ENCODE assay signal across 8 mouse cellular contexts in genomic region chr7:45129776-45130512, GRCm38 (mm10). TPM values are rescaled to one million over a fixed set of nuclear protein-coding genes. Genes with fewer than 3 reads are reported as not detected.
DNase-seq lines count a peak whose midpoint lies in the region; ATAC-seq and TF ChIP-seq lines count a peak whose summit lies in the region.

No protein-coding gene starts in this region.

- no peak for DNase-seq in CH12.LX (ENCODE audit: extremely low read depth)
- DNase-seq in forebrain, embryonic 11.5 days (ENCODE audit: low spot score), result no peak
- no peak for DNase-seq in frontal cortex, postnatal 10 days (ENCODE audit: low spot score in 2 of 2)
- no peak for DNase-seq in layer of hippocampus, adult 11-12 months (ENCODE audit: low spot score)
- DNase-seq in ovary, postnatal 10 days (ENCODE audit: low spot score), result no peak

- peaks cover 29% of the 10 kb centered on the region for H3K79me2 ChIP-seq in CH12.LX (replicated peaks; ENCODE audit: control insufficient read depth, extremely low read depth, insufficient read depth, poor library complexity, severe bottlenecking)

- TF ChIP-seq POLR2A in CH12.LX (IDR thresholded peaks at IDR 0.05; ENCODE audit: low read depth, low read length), result no peak

- H3K9me3 ChIP-seq in erythroblast, embryonic 14.5 days (ENCODE audit: control insufficient read depth, low read length), result no peaks in the 10 kb centered on the region; the same call in 1 of the 2 replicates
- H3K9me3 ChIP-seq in CH12.LX (replicated peaks; ENCODE audit: low read length), result peaks cover 3% of the 10 kb centered on the region
- no peaks in the 10 kb centered on the region for H3K9me3 ChIP-seq in forebrain, embryonic 11.5 days (ENCODE audit: control insufficient read depth, low read length)
- no peaks in the 10 kb centered on the region for H3K9me3 ChIP-seq in liver, embryonic 12.5 days (replicated peaks)

- TF ChIP-seq RAD21 in CH12.LX (IDR thresholded peaks at IDR 0.05; ENCODE audit: low read depth, low read length), result no peak

- dilution Hi-C loops in CH12.LX (cut with MboI; ENCODE audit: extremely low pct_ligation_motif_present, extremely low pct_unique_long_range_greater_than_20kb, low sequenced_read_pairs), result no loop called here

- peak overlapping the region; percentile 53 for H3K4me2 ChIP-seq in CH12.LX (ENCODE audit: insufficient read depth, low read depth, poor library complexity, severe bottlenecking)
- peak overlapping the region; percentile 68 for H3K4me2 ChIP-seq in forebrain, embryonic 11.5 days (ENCODE audit: low read depth, low read length, severe bottlenecking)
- H3K4me2 ChIP-seq in liver, embryonic 12.5 days, result peak overlapping the region; percentile 88

- WGBS in forebrain, embryonic 11.5 days, result 60% methylated on average over 15 of the region's 15 CpGs
- 43% methylated on average over 15 of the region's 15 CpGs for WGBS in liver, embryonic 12.5 days (ENCODE audit: insufficient replicate concordance)

- TF ChIP-seq CTCF in CH12.LX (conservative IDR thresholded peaks at IDR 0.05 in 1 of 2, IDR thresholded peaks at IDR 0.05 in 1 of 2; ENCODE audit: low read depth in 2 of 2, low read length in 2 of 2), result no peak

- no peak for ATAC-seq in erythroblast, adult 5-6 weeks (replicated peaks; ENCODE audit: low FRiP score, poor library complexity, severe bottlenecking)
- no peak for ATAC-seq in forebrain, embryonic 11.5 days (replicated peaks; ENCODE audit: low FRiP score)
- no peak for ATAC-seq in liver, embryonic 12.5 days

- in situ Hi-C loops in CH12.LX (cut with MboI; ENCODE audit: low pct_ligation_motif_present, low pct_unique_long_range_greater_than_20kb, low sequenced_read_pairs), result loop anchor here (5.0 kb wide), 1 partner anchor 48 kb away; no protein-coding TSS in a partner anchor

- H3K9ac ChIP-seq in CH12.LX (ENCODE audit: insufficient read depth, low read depth), result peak overlapping the region; percentile 77
- peak overlapping the region; percentile 81 for H3K9ac ChIP-seq in forebrain, embryonic 11.5 days (ENCODE audit: low read length)
- H3K9ac ChIP-seq in liver, embryonic 12.5 days, result peak overlapping the region; percentile 84

- H3K4me3 ChIP-seq in erythroblast, embryonic 14.5 days (replicated peaks), result peak overlapping the region; percentile 97
- peak overlapping the region in 2 of 3 experiments; percentile 63 to 93 for H3K4me3 ChIP-seq in CH12.LX (replicated peaks in 1 of 3; ENCODE audit: low read depth in 2 of 3, low read length in 2 of 3, poor library complexity in 1 of 3)
- H3K4me3 ChIP-seq in forebrain, embryonic 11.5 days (ENCODE audit: low read depth, low read length), result peak overlapping the region; percentile 97
- H3K4me3 ChIP-seq in liver, embryonic 12.5 days, result peak overlapping the region; percentile 94

- H3K27me3 ChIP-seq in erythroblast, embryonic 14.5 days (ENCODE audit: control insufficient read depth), result no peaks in the 10 kb centered on the region
- no peaks in the 10 kb centered on the region for H3K27me3 ChIP-seq in CH12.LX (replicated peaks)
- no peaks in the 10 kb centered on the region for H3K27me3 ChIP-seq in forebrain, embryonic 11.5 days (ENCODE audit: control insufficient read depth, insufficient read depth, low read length)
- H3K27me3 ChIP-seq in liver, embryonic 12.5 days (replicated peaks), result no peaks in the 10 kb centered on the region

- H3K27ac ChIP-seq in CH12.LX (ENCODE audit: insufficient read depth, low read depth), result no peak overlapping the region
- peak overlapping the region; percentile 90; the same call in 1 of the 2 replicates for H3K27ac ChIP-seq in forebrain, embryonic 11.5 days (ENCODE audit: low read depth, low read length)
- peak overlapping the region; percentile 88 for H3K27ac ChIP-seq in liver, embryonic 12.5 days

- no peak for TF ChIP-seq EP300 in CH12.LX (IDR thresholded peaks at IDR 0.05; ENCODE audit: low read length)

- peaks cover 47% of the 10 kb centered on the region for H3K36me3 ChIP-seq in erythroblast, embryonic 14.5 days (ENCODE audit: control insufficient read depth)
- peaks cover 21 to 53% of the 10 kb centered on the region in 2 experiments for H3K36me3 ChIP-seq in CH12.LX (replicated peaks in 1 of 2; ENCODE audit: control insufficient read depth in 1 of 2, insufficient read depth in 1 of 2, low read length in 1 of 2)
- H3K36me3 ChIP-seq in forebrain, embryonic 11.5 days (ENCODE audit: control insufficient read depth, insufficient read depth, low read length), result peaks cover 9% of the 10 kb centered on the region
- H3K36me3 ChIP-seq in liver, embryonic 12.5 days, result peaks cover 38% of the 10 kb centered on the region

- peaks cover 72% of the 10 kb centered on the region for H3K4me1 ChIP-seq in erythroblast, embryonic 14.5 days (ENCODE audit: control insufficient read depth)
- H3K4me1 ChIP-seq in CH12.LX (ENCODE audit: control insufficient read depth in 1 of 2, insufficient read depth in 2 of 2), result peaks cover 7 to 24% of the 10 kb centered on the region in 2 experiments; a peak in 3 of 4 replicates
- H3K4me1 ChIP-seq in forebrain, embryonic 11.5 days (replicated peaks; ENCODE audit: control insufficient read depth, insufficient read depth, low read length), result peaks cover 18% of the 10 kb centered on the region
- H3K4me1 ChIP-seq in liver, embryonic 12.5 days, result peaks cover 58% of the 10 kb centered on the region

TF ChIP-seq in CH12.LX, 34 proteins besides CTCF, POLR2A, EP300 and RAD21 (continues in another document):
- TF ChIP-seq MXI1 (IDR thresholded peaks at IDR 0.05; ENCODE audit: low read depth, low read length), result no peak
- TF ChIP-seq PAX5 (IDR thresholded peaks at IDR 0.05; ENCODE audit: low read length), result no peak
- TF ChIP-seq GABPA (IDR thresholded peaks at IDR 0.05; ENCODE audit: insufficient replicate concordance, low read depth, low read length), result no peak
- no peak for TF ChIP-seq NELFE (IDR thresholded peaks at IDR 0.05; ENCODE audit: low read depth, low read length)
- TF ChIP-seq E2F4 (IDR thresholded peaks at IDR 0.05; ENCODE audit: insufficient replicate concordance, low read depth, low read length), result no peak
- no peak for TF ChIP-seq RCOR1 (conservative IDR thresholded peaks at IDR 0.05; ENCODE audit: low read depth, low read length)
- TF ChIP-seq IRF4 (IDR thresholded peaks at IDR 0.05; ENCODE audit: low read depth, low read length), result no peak
- no peak for TF ChIP-seq CHD1 (IDR thresholded peaks at IDR 0.05; ENCODE audit: low read depth, low read length)
- TF ChIP-seq USF1 (IDR thresholded peaks at IDR 0.05; ENCODE audit: low read depth, low read length), result no peak
- TF ChIP-seq ELF1 (IDR thresholded peaks at IDR 0.05; ENCODE audit: low read depth, low read length), result no peak
- TF ChIP-seq ZNF384 (IDR thresholded peaks at IDR 0.05; ENCODE audit: low read depth, low read length), result no peak

RNA-seq across cellular contexts. Expression of gene Rpl13a, which starts 1.4 kb away (rescaled TPM):
- polyA plus RNA-seq in erythroblast, embryonic 14.5 days (2012), result 438 and 543 TPM in 2 replicates
- total RNA-seq in erythroblast, adult 5-6 weeks (2015; ENCODE audit: low replicate concordance), result 517 and 725 TPM in 2 replicates
- 475 and 688 TPM in 2 replicates for total RNA-seq in erythroblast, adult 5-6 weeks (2017; ENCODE audit: low replicate concordance)
- total RNA-seq in CH12.LX (2012; rRNA removed), result 5,043 and 5,211 TPM in 2 replicates
- total RNA-seq in CH12.LX (2014; rRNA removed), result 2,822 and 2,851 TPM in 2 replicates
- 4,154 and 5,174 TPM in 2 replicates for polyA plus RNA-seq in CH12.LX (2012; ENCODE audit: insufficient read length, low read depth)
- 1,136 and 1,164 TPM in 2 replicates for polyA plus RNA-seq in forebrain, embryonic 11.5 days (2014; fragmentation: Nextera tagmentation; extraction: Ambion mirVana)
- 1,134 and 1,149 TPM in 2 replicates for polyA plus RNA-seq in liver, embryonic 12.5 days (2016; fragmentation: Nextera tagmentation; extraction: Ambion mirVana)

RNA-seq across cellular contexts. Expression of gene Rps11, which starts 5.7 kb away (rescaled TPM):
- polyA plus RNA-seq in erythroblast, embryonic 14.5 days (2012), result 22.2 and 23.5 TPM in 2 replicates
- 604 and 677 TPM in 2 replicates for total RNA-seq in erythroblast, adult 5-6 weeks (2015; ENCODE audit: low replicate concordance)
- 233 and 238 TPM in 2 replicates for total RNA-seq in erythroblast, adult 5-6 weeks (2017; ENCODE audit: low replicate concordance)
- total RNA-seq in CH12.LX (2012; rRNA removed), result 1,839 and 2,104 TPM in 2 replicates
- total RNA-seq in CH12.LX (2014; rRNA removed), result 898 and 923 TPM in 2 replicates
- 1,465 and 1,699 TPM in 2 replicates for polyA plus RNA-seq in CH12.LX (2012; ENCODE audit: insufficient read length, low read depth)
- polyA plus RNA-seq in forebrain, embryonic 11.5 days (2014; fragmentation: Nextera tagmentation; extraction: Ambion mirVana), result 1,418 and 1,481 TPM in 2 replicates
- polyA plus RNA-seq in liver, embryonic 12.5 days (2016; fragmentation: Nextera tagmentation; extraction: Ambion mirVana), result 1,421 and 1,491 TPM in 2 replicates

RNA-seq across cellular contexts. Expression of gene Gm45713, which starts 6.1 kb away (rescaled TPM):
- not detected in 2 replicates for polyA plus RNA-seq in erythroblast, embryonic 14.5 days (2012)
- total RNA-seq in erythroblast, adult 5-6 weeks (2015; ENCODE audit: low replicate concordance), result not detected in 2 replicates
- not detected in 2 replicates for total RNA-seq in erythroblast, adult 5-6 weeks (2017; ENCODE audit: low replicate concordance)
- total RNA-seq in CH12.LX (2012; rRNA removed), result 1.3 and 2.2 TPM in 2 replicates
- total RNA-seq in CH12.LX (2014; rRNA removed), result not detected in 2 replicates
- 1.4 TPM in 1 of 2 replicates, not detected in the other for polyA plus RNA-seq in CH12.LX (2012; ENCODE audit: insufficient read length, low read depth)
- polyA plus RNA-seq in forebrain, embryonic 11.5 days (2014; fragmentation: Nextera tagmentation; extraction: Ambion mirVana), result 0.45 and 0.55 TPM in 2 replicates
- polyA plus RNA-seq in liver, embryonic 12.5 days (2016; fragmentation: Nextera tagmentation; extraction: Ambion mirVana), result 0.27 and 0.59 TPM in 2 replicates

RNA-seq across cellular contexts. Expression of gene Flt3l, which starts 6.3 kb away (rescaled TPM):
- 1.7 TPM in 2 replicates for polyA plus RNA-seq in erythroblast, embryonic 14.5 days (2012)
- 1.3 and 3.8 TPM in 2 replicates for total RNA-seq in erythroblast, adult 5-6 weeks (2015; ENCODE audit: low replicate concordance)
- 2.6 and 3.6 TPM in 2 replicates for total RNA-seq in erythroblast, adult 5-6 weeks (2017; ENCODE audit: low replicate concordance)
- total RNA-seq in CH12.LX (2012; rRNA removed) (4.0 and 4.9 TPM in 2 replicates), CH12.LX (2014; rRNA removed) (4.3 and 4.6 TPM in 2 replicates)
- 11.4 and 14.9 TPM in 2 replicates for polyA plus RNA-seq in CH12.LX (2012; ENCODE audit: insufficient read length, low read depth)
- polyA plus RNA-seq in forebrain, embryonic 11.5 days (2014; fragmentation: Nextera tagmentation; extraction: Ambion mirVana), result 1.2 and 1.8 TPM in 2 replicates
- 5.1 and 5.7 TPM in 2 replicates for polyA plus RNA-seq in liver, embryonic 12.5 days (2016; fragmentation: Nextera tagmentation; extraction: Ambion mirVana)

RNA-seq across cellular contexts. Expression of gene Pih1d1, which starts 24.2 kb away (rescaled TPM):
- polyA plus RNA-seq in erythroblast, embryonic 14.5 days (2012), result 6.2 and 7.2 TPM in 2 replicates
- 33.4 and 59.6 TPM in 2 replicates for total RNA-seq in erythroblast, adult 5-6 weeks (2015; ENCODE audit: low replicate concordance)
- 2.7 and 15.8 TPM in 2 replicates for total RNA-seq in erythroblast, adult 5-6 weeks (2017; ENCODE audit: low replicate concordance)
- 69.3 and 74.1 TPM in 2 replicates for total RNA-seq in CH12.LX (2012; rRNA removed)
- 37.2 and 37.4 TPM in 2 replicates for total RNA-seq in CH12.LX (2014; rRNA removed)
- polyA plus RNA-seq in CH12.LX (2012; ENCODE audit: insufficient read length, low read depth), result 44.6 and 50.3 TPM in 2 replicates
- 95.9 and 110 TPM in 2 replicates for polyA plus RNA-seq in forebrain, embryonic 11.5 days (2014; fragmentation: Nextera tagmentation; extraction: Ambion mirVana)
- 60.5 and 61.7 TPM in 2 replicates for polyA plus RNA-seq in liver, embryonic 12.5 days (2016; fragmentation: Nextera tagmentation; extraction: Ambion mirVana)

Comparison
In these comparisons a context has a peak if more than half of its experiments do, and no peak if none do; other contexts are left out.
1. RNA of gene Rps11, which starts 5.7 kb away (polyA plus RNA-seq): 1,465 to 1,699 TPM in CH12.LX, 1,421 to 1,491 TPM in liver, embryonic 12.5 days and 1,418 to 1,481 TPM in forebrain, embryonic 11.5 days; 22.2 to 23.5 TPM in erythroblast, embryonic 14.5 days; every median in the first group is over 10 times any median in the second.
2. Peak in every context shown above with its lines, with median percentiles within 50 percentile points of each other: H3K4me3 ChIP-seq, H3K4me2 ChIP-seq and H3K9ac ChIP-seq.